Mouse (Mus musculus): ENCODE results near the gene Zfp992. TPM values are rescaled to one million over a fixed set of nuclear protein-coding genes. Genes with fewer than 3 reads are reported as not detected.
"Not testable (repeated sequence)": the region's sequence is repeated elsewhere in the genome, so short reads cannot be mapped to it uniquely, and the experiment has no call there.

Gene Zfp992
- polyA plus RNA-seq, 1 experiment from 2014 or later = 2.5 TPM

GRCm38 (mm10) chr4:146456061-146456726 is 7.4 kb downstream of the Zfp992 start:
- DNase-seq (ENCODE audit: low spot score) = no peak
- peaks cover 79% of the 10 kb centered on the region for H3K9me3 ChIP-seq

GRCm38 (mm10) chr4:146457126-146457525 is 8.3 kb downstream of the Zfp992 start:
- Histone ChIP-seq H3K27me3 (ENCODE audit: insufficient read depth, poor library complexity, severe bottlenecking) (no peaks in the 10 kb centered on the region), H3K36me3 (peaks cover 22% of the 10 kb centered on the region), H3K4me1 (replicated peaks) (no peaks in the 10 kb centered on the region), H3K27ac (no peak overlapping the region), H3K9me3 (peaks cover 81% of the 10 kb centered on the region), H3K4me3 (no peak overlapping the region)
- no peak for DNase-seq (ENCODE audit: low spot score)
- 74% methylated on average over 2 of the region's 2 CpGs for WGBS

More at GRCm38 (mm10) chr4:146456061-146456726, 7.4 kb downstream of the Zfp992 start:
- H3K36me3 ChIP-seq = peaks cover 22% of the 10 kb centered on the region
- H3K4me3 ChIP-seq = no peak overlapping the region
- H3K4me1 ChIP-seq (replicated peaks) = no peaks in the 10 kb centered on the region
- 74% methylated on average over 4 of the region's 4 CpGs for WGBS
- no peaks in the 10 kb centered on the region for H3K27me3 ChIP-seq (ENCODE audit: insufficient read depth, poor library complexity, severe bottlenecking)
- H3K27ac ChIP-seq = no peak overlapping the region

- H3K27ac ChIP-seq = no peak overlapping the region
- no peak for DNase-seq (ENCODE audit: low spot score)
- 76% methylated on average over 1 of the region's 1 CpGs for WGBS
- H3K27me3 ChIP-seq (ENCODE audit: insufficient read depth, poor library complexity, severe bottlenecking) = no peaks in the 10 kb centered on the region
- H3K36me3 ChIP-seq = peaks cover 22% of the 10 kb centered on the region
- peaks cover 78% of the 10 kb centered on the region for H3K9me3 ChIP-seq
- no peaks in the 10 kb centered on the region for H3K4me1 ChIP-seq (replicated peaks)
- H3K4me3 ChIP-seq = no peak overlapping the region
Measured at GRCm38 (mm10) chr4:146457720-146458119, 8.9 kb downstream of the Zfp992 start.

- Histone ChIP-seq H3K9me3 (peaks cover 75% of the 10 kb centered on the region), H3K36me3 (peaks cover 25% of the 10 kb centered on the region)
- 81% methylated on average over 5 of the region's 5 CpGs for WGBS
- not testable (repeated sequence) for H3K27me3 ChIP-seq (ENCODE audit: insufficient read depth, poor library complexity, severe bottlenecking); H3K4me3 ChIP-seq; DNase-seq (ENCODE audit: low spot score); H3K27ac ChIP-seq; H3K4me1 ChIP-seq (replicated peaks)
Measured at GRCm38 (mm10) chr4:146459822-146460221, 11.0 kb downstream of the Zfp992 start.

GRCm38 (mm10) chr4:146460685-146461084 is 11.9 kb downstream of the Zfp992 start:
- Histone ChIP-seq H3K36me3 (peaks cover 27% of the 10 kb centered on the region), H3K9me3 (peaks cover 75% of the 10 kb centered on the region)
- H3K27ac ChIP-seq; H3K4me3 ChIP-seq; DNase-seq (ENCODE audit: low spot score); H3K27me3 ChIP-seq (ENCODE audit: insufficient read depth, poor library complexity, severe bottlenecking); H3K4me1 ChIP-seq (replicated peaks): not testable (repeated sequence)
- 83% methylated on average over 5 of the region's 5 CpGs for WGBS

GRCm38 (mm10) chr4:146463649-146464351 is 15.0 kb downstream of the Zfp992 start:
- H3K36me3 ChIP-seq = peaks cover 17% of the 10 kb centered on the region
- not testable (repeated sequence) for DNase-seq (ENCODE audit: low spot score); H3K4me1 ChIP-seq (replicated peaks); H3K4me3 ChIP-seq; H3K27ac ChIP-seq; H3K27me3 ChIP-seq (ENCODE audit: insufficient read depth, poor library complexity, severe bottlenecking)
- peaks cover 55% of the 10 kb centered on the region for H3K9me3 ChIP-seq
- 92% methylated on average over 19 of the region's 19 CpGs for WGBS

- not testable (repeated sequence) for H3K27ac ChIP-seq; H3K4me3 ChIP-seq; DNase-seq (ENCODE audit: low spot score); H3K27me3 ChIP-seq (ENCODE audit: insufficient read depth, poor library complexity, severe bottlenecking); H3K4me1 ChIP-seq (replicated peaks)
- H3K9me3 ChIP-seq = peaks cover 40% of the 10 kb centered on the region
- H3K36me3 ChIP-seq = peaks cover 14% of the 10 kb centered on the region
- WGBS = 94% methylated on average over 11 of the region's 12 CpGs
Measured at GRCm38 (mm10) chr4:146469984-146470383, 21.2 kb downstream of the Zfp992 start.

GRCm38 (mm10) chr4:146474181-146474580 is 25.4 kb downstream of the Zfp992 start:
- H3K36me3 ChIP-seq; H3K4me3 ChIP-seq; H3K4me1 ChIP-seq (replicated peaks); DNase-seq (ENCODE audit: low spot score); H3K27me3 ChIP-seq (ENCODE audit: insufficient read depth, poor library complexity, severe bottlenecking); H3K27ac ChIP-seq: not testable (repeated sequence)
- peaks cover 56% of the 10 kb centered on the region for H3K9me3 ChIP-seq
- WGBS = no CpG with 5 or more reads among the region's 1 CpGs

- not testable (repeated sequence) for H3K36me3 ChIP-seq; H3K4me3 ChIP-seq; H3K4me1 ChIP-seq (replicated peaks); H3K27me3 ChIP-seq (ENCODE audit: insufficient read depth, poor library complexity, severe bottlenecking); H3K27ac ChIP-seq; DNase-seq (ENCODE audit: low spot score)
- peaks cover 53% of the 10 kb centered on the region for H3K9me3 ChIP-seq
- 60% methylated on average over 76 of the region's 94 CpGs for WGBS
Measured at GRCm38 (mm10) chr4:146474716-146475676, 26.2 kb downstream of the Zfp992 start.

- not testable (repeated sequence) for H3K4me3 ChIP-seq; H3K27me3 ChIP-seq (ENCODE audit: insufficient read depth, poor library complexity, severe bottlenecking); H3K4me1 ChIP-seq (replicated peaks); H3K36me3 ChIP-seq; H3K27ac ChIP-seq; DNase-seq (ENCODE audit: low spot score)
- peaks cover 57% of the 10 kb centered on the region for H3K9me3 ChIP-seq
- 92% methylated on average over 2 of the region's 2 CpGs for WGBS
Measured at GRCm38 (mm10) chr4:146476260-146476659, 27.4 kb downstream of the Zfp992 start.

GRCm38 (mm10) chr4:146476959-146477358 is 28.1 kb downstream of the Zfp992 start:
- H3K36me3 ChIP-seq; H3K4me1 ChIP-seq (replicated peaks); DNase-seq (ENCODE audit: low spot score); H3K27me3 ChIP-seq (ENCODE audit: insufficient read depth, poor library complexity, severe bottlenecking); H3K27ac ChIP-seq; H3K4me3 ChIP-seq: not testable (repeated sequence)
- H3K9me3 ChIP-seq = peaks cover 64% of the 10 kb centered on the region
- 85% methylated on average over 3 of the region's 3 CpGs for WGBS

GRCm38 (mm10) chr4:146480376-146481096 is 31.7 kb downstream of the Zfp992 start:
- H3K36me3 ChIP-seq; H3K4me1 ChIP-seq (replicated peaks); H3K27me3 ChIP-seq (ENCODE audit: insufficient read depth, poor library complexity, severe bottlenecking); H3K4me3 ChIP-seq; H3K27ac ChIP-seq; DNase-seq (ENCODE audit: low spot score): not testable (repeated sequence)
- WGBS = 75% methylated on average over 6 of the region's 6 CpGs
- peaks cover 91% of the 10 kb centered on the region for H3K9me3 ChIP-seq

Data from hindbrain, embryonic 10.5 days (tissue).